In genomic region chr7:19164978-19165377, GRCm38 (mm10) we compare ENCODE assay signal across 1 mouse cellular context.
TF ChIP-seq lines count a peak whose summit lies in the region.

No protein-coding gene starts in this region.

TF ChIP-seq in MEL, 35 proteins besides CTCF, POLR2A, EP300 and RAD21:
- TF ChIP-seq MXI1 (IDR thresholded peaks at IDR 0.05; ENCODE audit: low read depth, low read length) (peak; percentile 95), CHD1 (IDR thresholded peaks at IDR 0.05; ENCODE audit: low read depth, low read length) (no peak), MYC (IDR thresholded peaks at IDR 0.05; ENCODE audit: low read depth, low read length) (peak; percentile 86), BHLHE40 (IDR thresholded peaks at IDR 0.05; ENCODE audit: borderline replicate concordance, low read depth, low read length) (peak; percentile 99), ETS1 (IDR thresholded peaks at IDR 0.05; ENCODE audit: low read depth, low read length) (peak; percentile 29; the same call in 1 of the 2 replicates), SIN3A (IDR thresholded peaks at IDR 0.05; ENCODE audit: low read length) (peak; percentile 64; the same call in 1 of the 2 replicates), HCFC1 (IDR thresholded peaks at IDR 0.05; ENCODE audit: low read depth, low read length) (no peak), SMC3 (IDR thresholded peaks at IDR 0.05; ENCODE audit: low read depth, low read length) (no peak), NELFE (IDR thresholded peaks at IDR 0.05; ENCODE audit: low read depth, low read length) (no peak), TBP (IDR thresholded peaks at IDR 0.05; ENCODE audit: low read depth, low read length) (no peak), ELF1 (IDR thresholded peaks at IDR 0.05; ENCODE audit: low read depth, low read length) (peak; percentile 29; the same call in 1 of the 2 replicates), ZC3H11A (IDR thresholded peaks at IDR 0.05; ENCODE audit: low read depth, low read length) (no peak), MAX (IDR thresholded peaks at IDR 0.05; ENCODE audit: low read length) (peak; percentile 92), USF2 (IDR thresholded peaks at IDR 0.05; ENCODE audit: borderline replicate concordance in 1 of 2, insufficient read depth in 1 of 2, low read depth in 1 of 2, low read length in 2 of 2) (no peak), TAL1 (IDR thresholded peaks at IDR 0.05; ENCODE audit: low read length) (no peak), GATA1 (IDR thresholded peaks at IDR 0.05; ENCODE audit: low read depth, low read length) (no peak), USF1 (IDR thresholded peaks at IDR 0.05; ENCODE audit: low read depth, low read length) (peak; percentile 63)
